Mouse (Mus musculus) embryo, embryonic 10 days (tissue): ENCODE measurements at regions not wholly inside any gene's neighbourhood (a gene's known extent, or its start where the extent isn't known, plus 50 kb on each side); places are given as distances from the start of the nearest gene placed in this dataset.
"Not testable (repeated sequence)": the region's sequence is repeated elsewhere in the genome, so short reads cannot be mapped to it uniquely, and the experiment has no call there.

Experiments used
- DNase-seq: peaks from one replicate; pipeline ENCODE4 v3.0.0-alpha.2; 2015; ENCODE audit warnings: low spot score

DNA sequence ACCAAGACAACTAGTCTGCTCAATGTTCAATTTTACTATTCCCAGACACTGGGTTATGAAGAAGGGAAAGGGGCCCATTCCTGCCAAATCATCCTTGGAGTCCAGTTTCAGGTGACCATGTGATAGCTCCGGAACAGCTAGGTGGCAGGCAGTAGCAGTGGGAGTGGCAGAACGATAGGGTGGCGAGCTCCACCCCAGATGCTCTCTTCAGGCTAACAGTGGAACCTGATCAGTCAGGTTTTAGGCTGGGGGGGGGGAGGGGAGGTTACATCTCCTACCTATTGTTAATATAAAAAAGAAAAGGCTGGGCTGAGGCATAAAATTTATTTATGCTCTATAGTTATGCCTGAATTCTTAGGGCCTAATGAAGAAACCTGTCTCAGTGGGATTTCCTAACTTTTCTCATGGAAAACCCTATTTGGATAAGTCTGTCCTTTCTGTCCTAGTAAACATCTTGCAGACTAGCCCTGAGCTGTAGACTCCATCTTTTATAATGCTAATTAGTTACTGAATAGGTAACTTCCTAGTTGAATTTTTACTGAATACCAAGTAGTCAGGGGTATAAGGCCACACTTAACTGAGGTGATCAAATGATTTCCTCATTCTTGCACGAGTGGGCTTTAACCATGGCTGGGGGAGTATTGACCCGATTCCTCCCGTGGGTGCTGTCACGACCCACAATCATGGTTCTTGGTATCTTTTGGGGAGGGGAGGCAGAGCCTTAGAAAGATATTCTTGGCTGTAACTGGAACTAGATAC lies 223.2 kb upstream of the Ell2 start:
- DNase-seq, result not testable (repeated sequence)

DNA sequence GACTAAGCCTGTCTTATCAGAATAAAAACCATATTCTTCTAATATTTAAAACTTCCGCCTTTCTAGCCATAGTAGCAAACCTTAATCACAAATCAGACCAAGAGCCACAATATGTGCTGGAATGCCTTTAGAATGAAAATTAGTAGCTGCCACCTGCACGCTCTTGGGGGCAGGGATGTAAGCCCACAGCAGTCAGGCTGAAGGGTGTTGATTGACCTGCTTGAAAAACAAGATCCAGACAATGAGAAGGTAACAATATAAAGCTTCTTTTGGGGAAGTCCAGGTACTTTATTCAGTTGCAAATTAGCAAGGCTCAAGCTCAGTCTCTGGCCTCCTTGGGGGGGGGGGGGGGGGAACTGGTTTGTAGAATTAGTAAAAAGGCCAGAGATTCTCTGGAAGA lies 222.3 kb upstream of the Ell2 start:
- DNase-seq, result not testable (repeated sequence)

DNA sequence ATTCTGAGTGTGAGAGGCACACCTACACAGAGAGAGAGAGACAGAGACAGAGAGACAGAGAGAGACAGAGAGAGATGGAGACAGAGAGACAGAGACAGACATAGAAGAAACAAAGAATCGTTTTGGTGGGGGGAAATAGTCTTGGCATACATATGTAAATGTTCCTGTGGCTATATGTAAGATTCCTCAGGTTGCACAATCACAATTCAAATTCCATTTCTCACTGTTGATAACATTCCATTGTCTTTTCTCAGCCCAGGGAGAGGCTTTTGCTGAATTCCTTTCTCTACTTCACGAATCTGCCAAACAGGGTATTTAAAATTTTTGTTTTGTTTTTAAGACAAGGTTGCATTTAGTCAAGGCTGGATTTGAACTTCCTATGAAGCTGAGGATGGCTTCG lies 205.0 kb upstream of the Ell2 start:
- DNase-seq, result no peak

DNA sequence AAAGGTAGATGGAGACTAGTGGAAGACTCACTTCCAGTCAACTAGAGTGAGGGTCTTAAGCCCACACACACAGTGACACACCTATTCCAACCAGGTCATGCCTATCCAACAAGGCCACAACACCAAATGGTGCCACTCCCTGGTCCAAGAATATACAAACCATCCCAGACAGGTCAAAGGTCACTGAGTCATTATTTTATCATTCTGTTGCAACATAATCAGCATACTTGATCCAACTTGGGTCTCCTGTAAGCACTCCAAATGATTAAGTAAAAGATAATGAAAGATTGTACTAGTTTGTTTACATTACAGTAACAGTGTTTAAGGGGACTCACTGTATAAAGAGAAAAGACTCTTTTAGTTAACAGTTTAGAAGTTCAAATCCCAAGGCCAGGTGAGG lies 203.2 kb upstream of the Ell2 start:
- no peak for DNase-seq

DNA sequence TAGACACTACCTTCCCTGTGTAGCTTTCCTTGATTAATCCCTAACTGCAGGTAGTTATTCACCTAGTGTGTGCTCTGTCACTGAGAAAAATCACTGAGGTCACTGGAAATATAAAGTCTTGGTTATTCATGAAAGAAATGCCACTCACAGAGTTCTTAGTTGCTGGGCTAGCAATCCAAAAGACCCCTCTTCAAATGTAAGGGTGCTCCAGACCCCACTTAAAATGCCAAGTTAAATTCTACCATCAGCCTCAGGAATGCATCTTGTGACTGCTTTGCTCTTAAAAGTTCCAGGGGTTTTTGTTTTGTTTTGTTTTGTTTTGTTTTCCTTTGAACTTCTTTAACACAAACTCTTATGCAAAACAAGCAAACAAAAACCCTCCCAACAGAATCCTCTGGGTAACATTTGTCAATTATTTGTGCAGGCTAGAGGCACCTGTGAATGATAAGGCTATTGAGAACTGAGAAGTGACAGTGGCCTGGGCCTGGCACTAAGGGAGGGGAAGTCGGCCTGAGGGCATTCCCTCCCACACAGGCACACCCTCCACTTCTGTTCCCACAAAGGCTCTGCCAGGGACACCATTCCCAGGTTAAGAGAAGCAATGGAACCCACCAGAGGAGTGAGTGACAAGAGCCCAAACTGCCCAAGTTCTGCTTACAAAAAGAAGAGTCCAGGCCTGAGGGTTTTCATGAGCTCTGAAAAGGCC lies 192.1 kb upstream of the Ell2 start:
- no peak for DNase-seq

DNA sequence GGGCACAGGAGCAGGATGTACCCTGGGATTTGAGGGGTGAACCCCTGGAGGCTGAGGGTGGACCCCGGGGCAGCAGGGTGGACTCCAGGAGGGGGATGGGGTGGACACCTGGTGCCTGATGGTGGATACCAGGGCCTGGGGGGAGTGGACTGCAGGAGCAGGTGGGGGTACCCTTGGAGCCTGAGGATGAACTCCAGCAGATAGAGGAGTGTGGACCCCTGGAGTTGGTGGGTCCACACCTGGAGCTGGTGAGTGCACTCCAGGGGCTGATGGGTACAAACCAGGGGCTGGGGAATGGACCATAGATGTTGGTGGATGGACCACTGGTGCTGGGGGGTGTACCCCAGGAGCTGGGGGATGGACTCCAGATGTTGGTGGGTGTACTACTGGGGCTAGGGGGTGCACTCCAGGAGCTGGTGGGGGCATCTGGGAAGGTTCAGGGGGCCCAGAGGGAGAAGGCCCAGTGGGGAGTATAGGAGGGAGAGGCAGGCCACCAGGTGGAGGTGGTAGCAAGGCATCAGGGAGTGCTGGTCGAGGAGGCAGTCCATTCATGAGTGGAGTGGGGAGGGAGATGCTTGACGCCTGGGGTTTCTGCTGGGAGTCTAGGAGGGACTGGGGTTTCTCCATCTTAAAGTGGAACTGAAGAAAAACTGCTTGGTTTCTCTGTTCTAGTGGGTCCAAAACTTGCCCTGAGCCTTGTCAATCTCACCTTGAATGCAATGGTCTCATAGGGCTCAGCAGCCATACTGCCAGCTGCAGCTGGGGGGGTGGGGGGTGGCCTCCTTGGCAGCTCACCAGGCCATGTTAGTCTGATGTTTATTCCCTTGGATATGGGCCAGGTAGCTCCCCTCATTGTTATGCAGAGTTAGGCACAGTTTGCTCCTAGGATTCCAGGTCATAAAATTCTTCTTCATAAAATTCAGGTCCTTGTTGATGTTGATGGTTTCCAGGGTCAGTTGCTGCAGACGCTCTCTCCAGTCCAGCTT lies 183.0 kb upstream of the Ell2 start:
- no peak for DNase-seq

DNA sequence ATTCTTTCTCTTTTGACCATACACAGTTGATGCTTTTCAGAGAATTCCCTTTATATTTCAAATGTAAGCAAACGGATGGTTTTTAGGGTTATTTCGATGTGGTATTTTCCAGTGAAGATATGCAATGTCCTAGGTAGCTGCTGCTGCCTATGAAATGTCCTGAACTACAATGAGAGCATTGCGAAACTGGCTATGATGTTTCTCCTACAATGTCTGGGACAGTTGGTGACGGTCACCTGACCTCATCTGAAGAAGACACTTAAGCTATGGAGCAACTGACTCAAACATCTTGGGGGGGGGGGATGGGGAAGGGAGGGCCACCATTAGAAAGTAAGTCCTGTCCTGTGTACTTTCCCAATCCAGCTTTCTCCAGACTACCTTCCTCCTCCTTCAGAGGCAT lies 182.1 kb upstream of the Ell2 start:
- DNase-seq, result no peak

DNA sequence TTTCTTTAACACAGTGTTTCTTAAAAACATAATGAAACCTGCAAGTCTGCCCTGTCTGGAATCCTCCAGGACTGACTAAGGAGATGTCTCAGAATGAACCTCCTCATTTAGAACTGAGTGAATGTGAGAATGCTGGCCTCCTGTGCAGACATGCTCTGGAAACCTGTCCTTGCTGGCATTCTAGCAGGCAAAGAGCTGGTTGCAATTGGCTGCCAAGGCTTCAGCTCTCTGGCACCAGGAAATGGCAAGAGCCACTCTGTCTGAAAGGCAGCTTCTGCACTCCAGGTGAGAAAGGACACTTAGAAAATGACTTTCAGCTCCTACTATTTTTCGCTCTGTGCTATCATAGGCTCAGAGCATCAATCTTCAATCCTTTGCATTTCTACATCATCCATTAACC lies 175.0 kb upstream of the Ell2 start:
- no peak for DNase-seq

DNA sequence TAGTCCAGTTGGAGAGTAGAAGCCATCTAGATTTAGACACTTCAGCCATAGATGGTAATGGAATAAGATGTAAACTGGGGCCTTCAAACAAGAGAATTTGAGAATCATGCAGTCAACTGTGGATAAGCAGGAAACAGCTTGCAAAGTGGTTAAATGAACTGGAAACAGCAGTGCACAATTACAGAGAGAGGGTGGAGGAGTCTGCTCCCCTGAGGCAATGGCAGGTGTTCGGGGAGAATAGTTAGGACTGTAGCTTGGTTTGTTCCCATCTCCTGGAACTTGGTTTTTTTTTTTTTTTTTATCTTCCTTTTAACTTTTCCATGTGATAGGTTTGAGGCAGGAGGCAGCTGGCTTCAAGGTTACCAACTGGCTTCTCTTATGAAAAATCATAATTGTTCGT lies 165.1 kb upstream of the Ell2 start:
- peak; percentile 23 for DNase-seq

DNA sequence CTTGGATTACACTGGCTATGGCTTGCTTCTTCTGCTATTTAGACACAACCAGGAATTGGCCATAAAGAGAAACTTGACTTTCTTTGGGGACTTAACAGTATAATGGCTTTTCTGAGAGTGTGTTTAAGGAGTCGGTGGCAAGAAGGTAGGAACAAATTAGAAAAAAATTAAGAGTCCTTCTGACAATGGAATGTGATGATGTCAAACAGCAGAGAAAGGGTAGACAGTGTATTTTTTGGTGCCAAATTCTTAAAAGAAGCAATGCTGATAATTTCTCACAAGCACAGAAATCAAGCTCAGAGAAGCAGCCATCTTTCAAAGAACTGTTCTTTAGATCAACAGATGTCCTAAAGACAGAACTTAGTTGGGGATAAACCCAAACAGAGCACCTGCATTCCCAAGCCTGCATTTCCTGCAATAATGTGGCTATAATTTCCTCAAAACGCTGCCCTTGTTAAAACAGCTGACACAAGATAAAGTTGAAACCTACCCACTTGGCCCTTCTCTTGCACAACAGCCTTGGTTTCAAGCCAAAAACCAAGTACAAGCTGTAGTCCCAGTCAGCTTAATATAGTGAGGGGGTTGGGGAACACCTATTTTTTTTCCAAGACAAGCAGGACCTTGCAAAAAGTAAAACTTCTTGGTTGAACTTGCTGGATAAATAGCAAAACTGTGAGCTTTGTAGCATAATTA lies 164.2 kb upstream of the Ell2 start:
- no peak for DNase-seq

DNA sequence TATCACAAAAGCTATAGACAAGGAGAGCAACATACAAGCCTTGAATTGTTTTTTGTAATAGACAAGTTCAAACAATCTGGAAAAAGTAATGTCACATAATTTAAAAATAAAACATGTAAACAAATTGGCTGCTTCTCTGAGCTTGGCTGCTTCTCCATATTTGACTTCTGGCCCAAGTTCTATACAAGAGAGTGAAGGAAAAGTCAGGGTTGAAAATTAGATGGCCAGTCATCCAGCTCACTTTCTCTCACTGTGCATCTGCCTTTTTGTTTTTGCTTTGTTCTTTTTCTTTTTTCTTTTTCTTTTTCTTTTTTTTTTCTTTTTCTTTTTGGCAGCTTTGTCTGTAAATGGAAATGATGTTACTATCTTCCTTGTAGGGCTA lies 163.6 kb upstream of the Ell2 start:
- no peak for DNase-seq

DNA sequence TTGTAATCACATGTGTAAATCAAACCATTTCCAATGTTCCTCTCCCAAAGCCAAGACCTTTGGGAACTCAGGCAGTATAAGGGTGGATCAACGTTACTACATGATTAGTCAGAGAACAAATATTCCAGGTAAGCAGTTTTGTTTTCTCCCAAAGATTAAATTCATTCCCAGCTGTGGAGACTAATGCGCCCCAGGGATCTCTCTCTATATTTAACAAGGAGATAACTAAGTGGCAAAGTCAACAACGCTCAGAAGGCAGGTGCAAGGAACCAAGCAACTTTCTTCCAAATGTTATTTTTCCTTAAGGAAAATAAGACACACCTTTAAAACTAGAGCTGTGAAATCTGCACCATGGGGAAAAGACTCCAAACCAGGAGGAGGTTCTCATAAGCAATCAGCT lies 163.0 kb upstream of the Ell2 start:
- DNase-seq, result no peak

DNA sequence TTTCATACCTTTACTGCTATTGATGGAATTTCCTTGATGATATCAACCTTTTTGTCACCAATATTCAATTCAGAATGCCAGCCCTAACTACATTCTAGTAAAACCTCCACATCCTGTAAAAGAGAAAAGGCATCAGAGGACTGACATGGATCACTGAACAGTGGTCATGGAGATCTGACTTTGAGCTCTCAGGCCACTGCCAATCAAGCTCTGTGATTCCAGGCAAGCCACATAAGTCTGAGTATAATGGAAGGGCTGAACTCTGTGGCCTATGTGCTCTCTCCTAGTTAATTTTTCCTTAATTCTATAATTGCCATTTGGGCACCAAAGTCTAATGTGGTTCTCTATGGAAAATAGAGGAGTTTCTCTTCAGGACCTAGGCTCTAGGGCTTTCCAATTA lies 161.8 kb upstream of the Ell2 start:
- no peak for DNase-seq

DNA sequence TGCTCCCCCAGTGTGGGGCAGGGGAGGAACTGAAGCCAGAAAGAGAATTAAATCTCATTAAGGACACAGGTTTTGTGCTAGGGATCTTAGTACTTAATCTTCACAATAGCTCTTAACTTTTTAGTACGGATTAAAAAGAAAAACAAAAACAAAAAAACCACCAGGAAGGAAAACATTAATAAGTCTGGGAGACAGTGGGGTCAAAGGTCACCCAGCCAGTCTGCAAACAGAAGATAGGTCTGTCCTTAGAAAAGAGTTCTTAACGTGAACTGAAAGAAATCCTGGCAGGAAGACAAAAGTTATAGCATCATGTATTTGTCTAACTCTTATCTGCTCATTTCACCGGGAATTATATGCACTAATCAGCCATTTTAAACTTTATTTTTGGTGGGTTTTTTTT lies 158.8 kb upstream of the Ell2 start:
- no peak for DNase-seq

DNA sequence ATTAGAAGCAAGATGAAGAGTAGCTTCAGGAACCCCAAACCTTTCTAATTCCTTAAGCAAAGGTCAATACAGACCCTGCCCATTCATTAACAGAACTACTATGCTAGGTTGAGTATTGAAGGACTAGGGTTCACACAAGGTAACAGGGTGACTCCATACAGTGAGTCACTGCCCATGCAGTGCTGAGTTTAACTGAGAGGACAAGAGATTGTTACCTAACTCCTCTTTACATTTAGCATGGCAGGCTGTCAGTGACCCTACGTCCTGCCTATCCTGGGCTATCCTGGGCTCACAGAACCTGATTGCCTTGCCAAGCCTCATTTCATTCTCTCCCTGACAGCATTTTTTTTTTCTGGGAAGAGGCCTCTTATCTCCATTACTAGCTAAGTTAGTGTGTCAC lies 127.6 kb upstream of the Ell2 start:
- no peak for DNase-seq

DNA sequence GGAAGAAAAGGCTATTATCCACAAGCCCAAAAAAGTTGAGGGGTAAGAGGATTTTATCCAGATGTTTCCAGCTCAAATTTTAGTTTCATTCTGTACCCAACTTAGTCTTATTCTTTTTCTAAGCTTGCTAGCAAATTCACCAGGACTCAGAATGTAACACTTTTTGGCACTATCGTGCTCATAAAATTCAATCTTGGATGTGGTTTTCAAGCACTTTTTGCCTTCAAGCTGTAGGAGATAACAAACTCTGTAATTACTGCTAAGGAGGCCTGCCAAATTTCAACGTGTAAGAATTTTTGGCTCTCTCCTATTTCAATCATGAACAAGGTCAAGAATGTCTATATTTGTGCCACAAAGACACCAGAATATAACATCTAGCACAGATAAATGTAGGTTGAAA lies 115.7 kb upstream of the Ell2 start:
- no peak for DNase-seq

DNA sequence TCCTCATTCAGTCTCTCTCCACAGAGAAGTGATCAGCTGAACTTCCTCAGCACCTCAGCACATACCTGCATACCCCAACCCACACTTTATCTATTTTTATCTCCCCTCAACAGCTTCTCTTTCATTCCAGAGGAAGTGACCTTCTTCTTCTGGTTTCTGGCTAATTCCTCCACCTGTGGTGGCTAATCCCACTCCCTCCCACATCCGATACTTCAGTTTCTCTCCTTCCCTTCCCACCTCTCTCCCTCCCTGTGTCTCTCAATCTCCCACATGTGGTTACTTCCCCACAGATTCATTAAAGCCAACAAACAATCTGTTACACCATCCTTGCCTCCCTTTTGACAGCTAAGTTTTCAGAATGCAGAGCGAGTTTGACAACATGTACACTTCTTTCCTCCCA lies 109.7 kb upstream of the Ell2 start:
- DNase-seq, result no peak

DNA sequence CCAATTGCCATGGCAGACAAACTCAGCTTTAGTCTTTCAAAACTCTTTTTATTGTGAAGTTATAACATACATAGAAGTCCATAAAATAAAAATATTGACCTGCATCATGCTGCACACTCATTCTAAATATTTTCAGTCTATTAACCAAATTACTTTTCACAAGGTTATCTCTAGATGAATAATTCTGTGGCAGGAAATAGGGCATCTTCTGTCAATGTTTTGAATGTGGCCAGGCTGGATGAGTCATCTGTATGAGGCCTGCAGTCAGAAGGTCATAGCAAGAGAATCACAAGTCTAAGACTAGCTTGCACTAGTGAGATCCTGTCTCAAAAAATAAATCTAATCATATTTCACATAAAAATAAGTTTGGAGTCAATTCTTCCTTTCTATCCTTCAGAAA lies 108.4 kb upstream of the Ell2 start:
- no peak for DNase-seq

DNA sequence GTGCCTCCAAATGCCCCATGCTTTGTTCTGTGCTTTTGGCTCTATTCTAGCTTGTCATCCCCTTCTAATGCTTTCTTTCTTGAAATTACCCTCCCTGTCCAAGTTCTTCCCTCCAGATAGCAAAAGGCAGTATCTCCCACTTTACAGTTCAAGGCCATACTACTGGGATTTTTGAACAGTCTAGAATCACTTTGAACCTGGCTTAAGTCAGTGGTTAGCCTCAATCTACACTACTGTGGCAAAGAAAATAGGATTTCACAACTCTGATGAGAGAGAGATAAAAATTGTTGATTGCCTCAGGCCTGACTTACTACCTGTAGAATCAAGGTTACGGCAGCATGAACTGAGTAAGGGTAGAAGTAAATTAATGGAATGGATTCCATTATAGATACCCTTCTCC lies 107.9 kb upstream of the Ell2 start:
- DNase-seq, result no peak

DNA sequence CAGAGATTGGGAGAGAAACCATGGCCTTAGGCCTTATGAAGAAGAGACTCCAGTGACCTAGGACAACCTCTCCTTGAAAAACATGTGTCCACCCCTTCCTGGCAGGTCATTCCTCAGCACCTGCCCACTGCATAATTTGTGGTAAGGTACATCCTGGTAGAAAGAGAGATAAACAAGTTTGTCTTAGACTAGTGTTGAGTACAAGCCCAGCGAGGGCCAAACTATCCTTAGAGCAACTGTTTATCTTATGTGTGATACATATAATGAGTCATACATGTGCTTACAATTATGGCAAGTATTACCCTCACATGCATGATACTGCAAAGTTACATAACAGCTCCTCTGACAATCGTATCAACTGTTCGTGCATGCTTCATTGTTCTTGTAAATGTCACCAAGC lies 83.3 kb upstream of the Ell2 start:
- DNase-seq, result no peak

DNA sequence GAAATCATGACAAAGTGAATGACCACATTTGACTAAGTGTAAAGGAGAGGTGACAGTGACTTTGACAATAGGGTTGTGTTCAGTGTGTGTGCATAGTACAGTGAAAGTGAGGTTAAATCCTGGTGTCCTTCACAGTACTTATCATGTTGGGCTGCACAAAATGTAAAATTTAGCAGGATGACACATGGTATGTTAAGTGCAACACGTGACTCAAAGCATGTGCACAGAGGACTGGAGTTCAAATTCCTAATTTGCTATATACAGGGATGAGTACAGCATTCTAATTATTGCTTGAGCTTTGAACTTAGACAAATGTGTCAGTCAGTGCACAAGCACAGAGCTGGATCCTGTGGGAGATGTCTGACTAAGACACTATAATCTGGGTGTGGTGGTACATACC lies 79.2 kb upstream of the Ell2 start:
- no peak for DNase-seq

DNA sequence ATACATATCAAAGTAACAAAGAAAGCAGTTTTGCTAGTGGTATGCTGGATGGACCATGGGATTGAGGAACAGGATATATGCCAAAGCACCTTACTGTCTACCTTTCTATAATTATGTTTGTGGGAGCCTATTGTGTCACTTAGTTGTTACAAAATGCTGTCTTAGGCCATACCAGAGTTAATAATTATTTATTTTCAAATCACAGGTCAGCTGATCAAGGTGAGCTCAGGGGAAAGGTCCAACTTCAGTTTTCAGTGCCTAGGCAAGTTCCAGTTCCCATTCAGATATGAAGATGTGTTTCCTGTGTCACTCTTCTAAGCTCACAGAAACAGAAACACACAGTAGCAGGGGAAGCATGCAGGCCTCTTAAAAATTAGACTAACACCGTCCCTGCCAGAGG lies 75.5 kb upstream of the Ell2 start:
- no peak for DNase-seq
